Mouse (Mus musculus) CH12.LX (cell line): ENCODE measurements around the gene Adam15. TPM values are rescaled to one million over a fixed set of nuclear protein-coding genes. Genes with fewer than 3 reads are reported as not detected.

Experiments used
- DNase-seq: peaks from one replicate; pipeline ENCODE4 v3.0.0-alpha.2; 2013; ENCODE audit errors: extremely low read depth
- H3K27ac ChIP-seq: 2 replicates; pipeline ENCODE4 v1.5.1; 2012; ENCODE audit warnings: low read depth, mild to moderate bottlenecking, control low read depth, moderate library complexity; ENCODE audit not compliant: insufficient read depth
- H3K27me3 ChIP-seq: replicated peaks from 2 replicates; pipeline ENCODE3; 2012; ENCODE audit warnings: inconsistent platforms
- H3K36me3 ChIP-seq, 2 experiments: replicated peaks in 1 of 2; 2 replicates each; pipeline versions ENCODE3 to v1.6.1; 2012; ENCODE audit warnings: inconsistent platforms in 1 of 2, low read length in 1 of 2, mild to moderate bottlenecking in 1 of 2, mixed read lengths in 1 of 2, moderate library complexity in 1 of 2; ENCODE audit not compliant: control insufficient read depth in 1 of 2, insufficient read depth in 1 of 2
- H3K4me1 ChIP-seq, 2 experiments: 2 replicates each; pipeline ENCODE4 v1.6.1; 2012; ENCODE audit warnings: inconsistent platforms in 1 of 2, moderate library complexity in 1 of 2; ENCODE audit not compliant: insufficient read depth in 2 of 2, control insufficient read depth in 1 of 2
- H3K4me2 ChIP-seq: 2 replicates; pipeline ENCODE4 v1.6.1; 2012; ENCODE audit warnings: low read depth, mild to moderate bottlenecking, control low read depth; ENCODE audit not compliant: poor library complexity, insufficient read depth, severe bottlenecking
- H3K4me3 ChIP-seq, 3 experiments: fragments of 150-350 bp in 1 of 3; sonication (generic) in 1 of 3; replicated peaks in 1 of 3; 2 replicates each; pipeline versions ENCODE3 to v1.5.1; 2011 to 2012; ENCODE audit warnings: low read depth in 2 of 3, low read length in 2 of 3, mild to moderate bottlenecking in 2 of 3, moderate library complexity in 2 of 3, control low read depth in 1 of 3, improper control_type of control experiment in 1 of 3, inconsistent platforms in 1 of 3, mixed read lengths in 1 of 3; ENCODE audit not compliant: poor library complexity in 1 of 3
- H3K79me2 ChIP-seq: replicated peaks from 2 replicates; pipeline ENCODE4 v1.6.1; 2012; ENCODE audit warnings: mild to moderate bottlenecking, moderate library complexity; ENCODE audit not compliant: control insufficient read depth, poor library complexity, insufficient read depth, severe bottlenecking; ENCODE audit errors: extremely low read depth
- H3K9ac ChIP-seq: 2 replicates; pipeline ENCODE4 v1.6.1; 2012; ENCODE audit warnings: low read depth, mild to moderate bottlenecking, control low read depth, moderate library complexity; ENCODE audit not compliant: insufficient read depth
- H3K9me3 ChIP-seq: replicated peaks from 2 replicates; pipeline ENCODE3; 2012; ENCODE audit warnings: low read length, inconsistent platforms, mixed read lengths
- CTCF ChIP-seq, 2 experiments: IDR thresholded peaks in 1 of 2; conservative IDR thresholded peaks in 1 of 2; 2 replicates each; pipeline ENCODE4 v1.5.1; 2011 to 2012; ENCODE audit warnings: low read depth in 2 of 2, low read length in 2 of 2, improper control_type of control experiment in 1 of 2, inconsistent platforms in 1 of 2, mild to moderate bottlenecking in 1 of 2, moderate library complexity in 1 of 2
- ELF1 ChIP-seq: IDR thresholded peaks from 2 replicates; pipeline ENCODE4 v1.6.1; 2014; ENCODE audit warnings: low read depth, mild to moderate bottlenecking, inconsistent platforms, low read length, improper control_type of control experiment
- ETS1 ChIP-seq: conservative IDR thresholded peaks from 2 replicates; pipeline ENCODE4 v1.6.1; 2012; ENCODE audit warnings: low read depth, mild to moderate bottlenecking, inconsistent platforms, low read length, improper control_type of control experiment, moderate library complexity
- IRF4 ChIP-seq: IDR thresholded peaks from 2 replicates; pipeline ENCODE4 v1.6.1; 2014; ENCODE audit warnings: low read depth, mild to moderate bottlenecking, inconsistent platforms, low read length, improper control_type of control experiment
- NELFE ChIP-seq: IDR thresholded peaks from 2 replicates; pipeline ENCODE4 v1.6.1; 2011; ENCODE audit warnings: low read depth, low read length, improper control_type of control experiment
- NRF1 ChIP-seq: IDR thresholded peaks from 2 replicates; pipeline ENCODE4 v1.6.1; 2014; ENCODE audit warnings: low read depth, mild to moderate bottlenecking, inconsistent platforms, low read length, improper control_type of control experiment, moderate library complexity
- POLR2A ChIP-seq: IDR thresholded peaks from 2 replicates; pipeline ENCODE4 v1.6.1; 2011; ENCODE audit warnings: low read depth, mild to moderate bottlenecking, improper control_type of control experiment, low read length
- POLR2AphosphoS2 ChIP-seq: IDR thresholded peaks from 2 replicates; pipeline ENCODE4 v1.6.1; 2011; ENCODE audit warnings: low read depth, low read length, improper control_type of control experiment
- RAD21 ChIP-seq: IDR thresholded peaks from 2 replicates; pipeline ENCODE4 v1.6.1; 2011; ENCODE audit warnings: low read depth, mild to moderate bottlenecking, low read length, improper control_type of control experiment, moderate library complexity
- SIN3A ChIP-seq: IDR thresholded peaks from 2 replicates; pipeline ENCODE4 v1.6.1; 2012; ENCODE audit warnings: low read length, improper control_type of control experiment, inconsistent platforms
- SMC3 ChIP-seq: IDR thresholded peaks from 2 replicates; pipeline ENCODE4 v1.6.1; 2011; ENCODE audit warnings: low read depth, low read length, improper control_type of control experiment
- ZC3H11A ChIP-seq: IDR thresholded peaks from 2 replicates; pipeline ENCODE4 v1.6.1; 2012; ENCODE audit warnings: low read depth, mild to moderate bottlenecking, inconsistent platforms, low read length, improper control_type of control experiment
- dilution Hi-C: fragments of 300-500 bp; cut with MboI; formaldehyde crosslinking; loops from 2 replicates; pipeline ENCODE4 v1.14.3; 2020; ENCODE audit warnings: low sequenced_read_pairs; ENCODE audit not compliant: extremely low pct_unique_long_range_greater_than_20kb, extremely low pct_ligation_motif_present
- in situ Hi-C: fragments of 300-500 bp; cut with MboI; formaldehyde crosslinking; loops from 3 replicates; pipeline ENCODE4 v1.14.3; 2019; ENCODE audit warnings: low sequenced_read_pairs, low pct_ligation_motif_present, low pct_unique_long_range_greater_than_20kb, mixed read lengths
- polyA plus RNA-seq: library from polyadenylated mRNA; unstranded; fragments of >175 nt; gene quantifications from 2 replicates; pipeline ENCODE4 v1.2.1, GENCODE M21; 2012; ENCODE audit warnings: low read depth; ENCODE audit not compliant: insufficient read length
- total RNA-seq, 2 experiments: library from RNA; depleted of rRNA; stranded (reverse); fragments of 300-350 nt in 1 of 2; fragments of >200 nt in 1 of 2; gene quantifications; 2 replicates each; pipeline ENCODE4 v1.2.3; 2012 to 2014

Adam15 gene
- total and polyA plus RNA-seq, 3 experiments: 5.8 to 39.1 (median 26.5) TPM

- no peaks in the 10 kb centered on the region for H3K79me2 ChIP-seq
- no peak overlapping the region for H3K4me2 ChIP-seq
- H3K27me3 ChIP-seq: peaks cover 19% of the 10 kb centered on the region
- H3K36me3 ChIP-seq: peaks cover 5 to 52% of the 10 kb centered on the region in 2 experiments
- no peak overlapping the region for H3K4me3 ChIP-seq
- dilution Hi-C loops: no loop called here
- in situ Hi-C loops: loop anchor here (25.0 kb wide), 2 partner anchors 348 to 423 kb away; partner anchors contain the start of genes Chrnb2 and Ube2q1
- H3K9me3 ChIP-seq: no peaks in the 10 kb centered on the region
- H3K27ac ChIP-seq: no peak overlapping the region
- peak; percentile 55; the same call in 1 of the 2 replicates for TF ChIP-seq IRF4
- TF ChIP-seq SMC3: peak; percentile 81
- TF ChIP-seq NRF1: no peak
- TF ChIP-seq NELFE: no peak; the same call in 1 of the 2 replicates
- TF ChIP-seq RAD21: peak; percentile 69
- 0 out of 2 replicates have a peak, but pooled peaks have one; percentile 33 for TF ChIP-seq SIN3A
- TF ChIP-seq CTCF (conservative IDR thresholded peaks at IDR 0.05 in 1 of 2, IDR thresholded peaks at IDR 0.05 in 1 of 2; ENCODE audit: low read depth in 2 of 2, low read length in 2 of 2): peak; percentile 91 to 100
- TF ChIP-seq ZC3H11A: peak; percentile 23; the same call in 1 of the 2 replicates
- peak; percentile 46; the same call in 1 of the 2 replicates for TF ChIP-seq ELF1
- peaks cover 9 to 20% of the 10 kb centered on the region in 2 experiments for H3K4me1 ChIP-seq
- DNase-seq: peak; percentile 63
- no peak overlapping the region for H3K9ac ChIP-seq
Observed at GRCm38 (mm10) chr3:89339416-89339815, 10.4 kb downstream of the Adam15 start.

GRCm38 (mm10) chr3:89337721-89338578, 11.8 kb downstream of the Adam15 start, which contains the start of gene Efna4:
Gene Efna4, minus strand, starts transcription at chr3:89338028.
- Histone ChIP-seq H3K4me3 (peak within 1 kb of the TSS; percentile 38 to 81 (median 50)), H3K4me1 (peaks cover 9 to 20% of the 10 kb centered on the region in 2 experiments), H3K4me2 (peak within 1 kb of the TSS; percentile 74), H3K9ac (peak within 1 kb of the TSS; percentile 62), H3K27ac (no peak within 1 kb of the TSS), H3K79me2 (no peaks in the 10 kb centered on the region), H3K36me3 (peaks cover 0 to 37% of the 10 kb centered on the region in 2 experiments), H3K9me3 (no peaks in the 10 kb centered on the region), H3K27me3 (peaks cover 29% of the 10 kb centered on the region)
- in situ Hi-C loops (loop anchor here (25.0 kb wide), 2 partner anchors 349 to 424 kb away; partner anchors contain the start of genes Chrnb2 and Ube2q1), dilution Hi-C loops (no loop called here)
- no peak for DNase-seq
- TF ChIP-seq ETS1 (no peak), POLR2AphosphoS2 (no peak), POLR2A (peak; percentile 39; the same call in 1 of the 2 replicates)
